Comparison of ENCODE assay signal across 8 mouse cellular contexts in the genomic region with DNA sequence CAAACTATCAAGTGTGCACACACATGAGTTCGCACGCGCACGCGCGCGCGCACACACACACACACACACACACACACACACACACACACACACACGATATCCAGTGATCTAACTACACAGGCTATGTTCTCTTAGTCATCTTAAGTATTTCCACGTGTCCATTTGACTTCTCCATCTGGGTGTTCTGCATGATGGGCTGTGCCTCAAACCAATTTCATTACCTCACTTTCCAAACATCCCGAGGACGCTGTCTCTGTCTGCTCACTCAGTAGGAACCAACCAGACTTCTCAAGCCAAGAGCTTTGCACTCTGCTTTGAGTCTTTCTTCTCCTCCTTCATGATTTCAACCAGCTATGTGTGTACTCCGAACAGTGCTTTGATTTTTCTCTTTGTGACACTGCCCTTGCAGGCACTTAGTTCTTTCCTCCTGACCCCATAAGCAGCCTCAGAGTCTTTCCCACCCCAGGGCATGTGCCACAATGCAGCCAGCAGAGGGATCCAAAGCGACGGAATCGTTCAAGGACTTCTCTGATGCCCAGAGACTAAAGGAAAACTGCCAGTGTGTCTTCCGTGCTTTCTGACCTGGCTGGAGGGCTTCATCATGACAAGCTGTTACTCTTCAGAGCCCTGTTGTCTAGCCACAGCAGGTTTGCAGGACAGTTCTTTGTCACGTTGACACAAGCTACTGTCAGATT.
DNase-seq lines count a peak whose midpoint lies in the region; ATAC-seq and TF ChIP-seq lines count a peak whose summit lies in the region.

No protein-coding gene starts in this region.

- TF ChIP-seq EP300 in stomach, postnatal 0 days (optimal IDR thresholded peaks at IDR 0.05), result no peak

- H3K4me1 ChIP-seq in midbrain, embryonic 10.5 days, result no peaks in the 10 kb centered on the region
- no peaks in the 10 kb centered on the region for H3K4me1 ChIP-seq in midbrain, embryonic 13.5 days (replicated peaks)
- no peaks in the 10 kb centered on the region for H3K4me1 ChIP-seq in forebrain, postnatal 0 days (ENCODE audit: insufficient read depth)
- peaks cover 10% of the 10 kb centered on the region for H3K4me1 ChIP-seq in intestine, embryonic 14.5 days (replicated peaks; ENCODE audit: control insufficient read depth, insufficient read depth, low read length)
- H3K4me1 ChIP-seq in lung, adult 2 months (ENCODE audit: control insufficient read depth, insufficient read depth, low read length), result 0 out of 2 replicates have a peak, but pooled peaks cover 2% of the 10 kb centered on the region
- H3K4me1 ChIP-seq in stomach, postnatal 0 days (replicated peaks; ENCODE audit: control insufficient read depth, insufficient read depth), result no peaks in the 10 kb centered on the region

- no peaks in the 10 kb centered on the region for H3K27me3 ChIP-seq in midbrain, embryonic 10.5 days (ENCODE audit: low read depth, poor library complexity, severe bottlenecking)
- no peaks in the 10 kb centered on the region for H3K27me3 ChIP-seq in midbrain, embryonic 13.5 days
- no peaks in the 10 kb centered on the region for H3K27me3 ChIP-seq in forebrain, postnatal 0 days (ENCODE audit: insufficient read depth, low read length)
- H3K27me3 ChIP-seq in intestine, embryonic 14.5 days (replicated peaks; ENCODE audit: control insufficient read depth, insufficient read depth, low read length), result no peaks in the 10 kb centered on the region
- no peaks in the 10 kb centered on the region for H3K27me3 ChIP-seq in stomach, postnatal 0 days (ENCODE audit: control insufficient read depth, insufficient read depth, low read length)

- H3K27ac ChIP-seq in midbrain, embryonic 10.5 days (replicated peaks), result no peak overlapping the region
- no peak overlapping the region for H3K27ac ChIP-seq in midbrain, embryonic 13.5 days
- no peak overlapping the region for H3K27ac ChIP-seq in forebrain, postnatal 0 days (ENCODE audit: low read depth, low read length)
- peak overlapping the region; percentile 48 for H3K27ac ChIP-seq in intestine, embryonic 14.5 days (ENCODE audit: low read depth)
- H3K27ac ChIP-seq in stomach, postnatal 0 days (replicated peaks), result no peak overlapping the region

- no peak overlapping the region for H3K4me2 ChIP-seq in midbrain, embryonic 13.5 days (replicated peaks)
- H3K4me2 ChIP-seq in forebrain, postnatal 0 days (ENCODE audit: low read depth), result no peak overlapping the region
- no peak overlapping the region for H3K4me2 ChIP-seq in intestine, embryonic 14.5 days (ENCODE audit: low read length)
- H3K4me2 ChIP-seq in stomach, postnatal 0 days (replicated peaks; ENCODE audit: low read depth), result no peak overlapping the region

- no peak overlapping the region for H3K9ac ChIP-seq in midbrain, embryonic 13.5 days (replicated peaks)
- no peak overlapping the region for H3K9ac ChIP-seq in forebrain, postnatal 0 days
- H3K9ac ChIP-seq in intestine, embryonic 14.5 days (ENCODE audit: low read length), result no peak overlapping the region
- H3K9ac ChIP-seq in stomach, postnatal 0 days (ENCODE audit: low read length), result no peak overlapping the region

- H3K4me3 ChIP-seq in midbrain, embryonic 10.5 days, result no peak overlapping the region
- no peak overlapping the region for H3K4me3 ChIP-seq in midbrain, embryonic 13.5 days (replicated peaks)
- H3K4me3 ChIP-seq in forebrain, postnatal 0 days (ENCODE audit: low read depth, low read length), result no peak overlapping the region
- H3K4me3 ChIP-seq in intestine, embryonic 14.5 days (ENCODE audit: low read depth, low read length), result no peak overlapping the region
- H3K4me3 ChIP-seq in lung, adult 2 months (replicated peaks; ENCODE audit: extremely low read depth, low read depth, low read length), result no peak overlapping the region
- H3K4me3 ChIP-seq in stomach, postnatal 0 days (ENCODE audit: low read depth, low read length), result no peak overlapping the region

- ATAC-seq in midbrain, embryonic 13.5 days, result no peak
- ATAC-seq in forebrain, postnatal 0 days, result peak; percentile 32; the same call in 1 of the 2 replicates
- ATAC-seq in intestine, embryonic 14.5 days (replicated peaks; ENCODE audit: low FRiP score, low TSS enrichment, low read depth), result peak; percentile 33; the same call in 1 of the 2 replicates
- ATAC-seq in stomach, postnatal 0 days (ENCODE audit: low FRiP score, low TSS enrichment), result peak; percentile 61

- peak; percentile 59 for DNase-seq in midbrain, embryonic 10.5 days (ENCODE audit: low spot score)
- DNase-seq in cerebellum, adult 11 months, result peak; percentile 17
- peak; percentile 74 for DNase-seq in forebrain, postnatal 0 days
- DNase-seq in intestine, embryonic 14.5 days (ENCODE audit: low spot score), result peak; percentile 80
- DNase-seq in lung, adult 2 months, result peak; percentile 26
- DNase-seq in stomach, postnatal 0 days (ENCODE audit: low spot score), result peak; percentile 63
- DNase-seq in T-cell, adult 2 months (ENCODE audit: low spot score), result no peak

- TF ChIP-seq POLR2A in lung, adult 2 months (IDR thresholded peaks at IDR 0.05; ENCODE audit: borderline replicate concordance, extremely low read depth, low read depth, low read length), result no peak

- H3K9me3 ChIP-seq in midbrain, embryonic 10.5 days (replicated peaks), result no peaks in the 10 kb centered on the region
- no peaks in the 10 kb centered on the region for H3K9me3 ChIP-seq in midbrain, embryonic 13.5 days
- H3K9me3 ChIP-seq in forebrain, postnatal 0 days (ENCODE audit: low read length), result no peaks in the 10 kb centered on the region
- no peaks in the 10 kb centered on the region for H3K9me3 ChIP-seq in intestine, embryonic 14.5 days (ENCODE audit: control insufficient read depth, low read length)
- no peaks in the 10 kb centered on the region for H3K9me3 ChIP-seq in stomach, postnatal 0 days (ENCODE audit: control insufficient read depth, low read length)

- WGBS in midbrain, embryonic 10.5 days, result 71% methylated on average over 18 of the region's 18 CpGs
- whole genome bisulfite sequencing in midbrain, embryonic 13.5 days, result 64% methylated on average over 18 of the region's 18 CpGs
- WGBS in forebrain, postnatal 0 days, result 70% methylated on average over 18 of the region's 18 CpGs
- WGBS in intestine, embryonic 14.5 days, result 58% methylated on average over 18 of the region's 18 CpGs
- WGBS in lung, adult 2 months, result 59% methylated on average over 18 of the region's 18 CpGs
- WGBS in stomach, postnatal 0 days, result 56% methylated on average over 18 of the region's 18 CpGs

- TF ChIP-seq CTCF in forebrain, postnatal 0 days (IDR thresholded peaks at IDR 0.05; ENCODE audit: low read depth), result peak; percentile 78
- peak; percentile 87 for TF ChIP-seq CTCF in lung, adult 2 months (IDR thresholded peaks at IDR 0.05; ENCODE audit: insufficient read depth, low read length)
- TF ChIP-seq CTCF in stomach, postnatal 0 days (IDR thresholded peaks at IDR 0.05; ENCODE audit: low read depth), result peak; percentile 86

- H3K36me3 ChIP-seq in midbrain, embryonic 10.5 days, result no peaks in the 10 kb centered on the region
- no peaks in the 10 kb centered on the region for H3K36me3 ChIP-seq in midbrain, embryonic 13.5 days
- no peaks in the 10 kb centered on the region for H3K36me3 ChIP-seq in forebrain, postnatal 0 days (ENCODE audit: insufficient read depth)
- no peaks in the 10 kb centered on the region for H3K36me3 ChIP-seq in intestine, embryonic 14.5 days (ENCODE audit: control insufficient read depth, insufficient read depth, low read length)
- no peaks in the 10 kb centered on the region for H3K36me3 ChIP-seq in stomach, postnatal 0 days (ENCODE audit: control insufficient read depth, insufficient read depth, low read length)
